Mouse (Mus musculus) lung, adult 18-20 months (tissue): ENCODE data around the gene Shc1.

ENCODE experiments used
- DNase-seq, 2 experiments: peaks; one replicate each; pipeline ENCODE4 v3.0.0; 2022; ENCODE audit warnings: mixed read lengths in 2 of 2

Shc1 gene

DNA sequence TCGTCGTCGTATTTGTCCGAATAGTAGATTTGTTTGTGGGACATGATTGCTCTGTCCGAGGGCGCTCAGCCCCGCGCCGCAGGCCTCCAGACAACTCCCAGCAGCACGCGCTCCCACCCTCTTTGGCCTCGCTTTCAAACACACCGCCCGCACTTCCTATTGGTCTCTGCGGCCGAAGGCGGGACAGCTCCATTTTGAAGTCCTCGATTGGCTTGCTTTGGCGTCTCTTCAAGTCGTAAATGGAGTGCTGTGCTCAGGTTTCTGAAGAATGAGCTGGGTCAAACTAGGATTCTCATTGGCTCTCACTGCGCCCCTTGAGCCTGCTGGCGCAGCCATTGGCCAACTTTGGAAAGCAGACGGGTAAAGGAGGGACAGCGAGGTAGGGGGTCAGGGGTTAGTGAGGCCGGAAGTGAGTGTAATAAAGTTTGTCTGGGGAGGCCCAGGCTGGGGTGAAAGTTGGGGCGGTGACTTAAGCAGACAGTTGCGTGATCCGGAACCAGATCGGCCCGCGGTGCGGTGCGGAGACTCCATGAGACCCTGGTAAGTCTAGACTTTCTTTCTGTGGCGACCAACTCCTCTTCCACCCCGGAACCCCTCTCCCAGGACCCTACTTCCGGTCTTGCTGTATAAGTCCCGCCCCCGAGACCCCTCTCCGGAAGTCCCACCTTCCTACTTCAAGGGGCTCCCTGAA lies at the start of gene Shc1, which contains the start of gene Cks1b:
Shc1 (plus strand) TSS at position 274 of the 691 bp plus-strand sequence.
Cks1b (minus strand) TSS at position 214 of the 691 bp plus-strand sequence.
- DNase-seq = peak; percentile 98

DNA sequence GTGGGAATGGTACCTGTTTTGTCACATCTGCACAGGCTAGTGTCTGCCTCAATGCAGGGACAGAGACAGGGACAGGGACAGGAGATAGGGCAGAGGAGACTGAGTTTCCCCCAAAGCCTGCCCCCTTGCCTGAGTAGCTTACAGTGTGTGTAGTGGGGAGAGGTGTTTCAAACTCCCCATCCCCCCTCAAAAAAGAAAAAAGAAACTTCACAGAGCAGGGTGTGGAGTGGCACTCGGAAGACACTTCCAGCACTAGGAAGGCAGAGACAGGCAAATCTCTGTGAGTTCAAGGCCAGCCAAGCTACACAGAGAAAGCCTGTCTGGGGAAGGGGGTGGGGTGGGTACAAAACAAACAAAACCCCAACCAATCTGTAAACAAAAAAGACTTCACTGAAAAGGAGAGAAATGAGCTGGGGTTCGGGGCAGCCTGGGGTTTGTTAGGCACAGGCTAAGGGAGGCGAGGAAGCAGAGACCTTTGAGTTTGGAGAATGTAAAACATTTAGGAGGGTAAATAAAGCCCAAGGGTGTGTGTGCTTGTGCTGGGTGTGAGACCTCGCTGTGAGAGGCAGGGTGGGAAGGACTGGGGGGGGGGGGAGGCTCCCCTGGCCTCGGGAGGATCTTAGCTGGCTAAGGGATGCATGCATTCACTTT lies 44.5 kb upstream of the Shc1 start:
- DNase-seq = no peak

DNA sequence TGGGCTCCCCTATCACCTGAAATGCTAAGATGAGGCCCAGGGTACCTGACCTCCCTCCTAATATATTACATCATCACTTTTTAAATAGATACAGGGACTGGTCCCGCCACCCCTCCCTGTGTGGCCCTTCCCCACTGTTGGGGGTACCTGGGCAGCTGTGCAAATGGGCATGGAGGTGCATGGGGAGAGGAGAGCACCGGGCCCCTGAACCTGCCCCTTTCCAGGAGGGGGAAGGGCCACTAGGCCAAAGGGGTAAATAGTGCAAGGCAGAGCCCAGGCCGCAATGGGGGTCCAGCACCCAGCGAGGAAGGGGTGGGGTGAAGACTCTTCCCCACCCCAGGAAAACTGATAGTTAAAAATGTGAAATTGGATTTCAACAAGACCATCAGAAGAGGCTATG lies 40.4 kb upstream of the Shc1 start:
- DNase-seq = no peak

DNA sequence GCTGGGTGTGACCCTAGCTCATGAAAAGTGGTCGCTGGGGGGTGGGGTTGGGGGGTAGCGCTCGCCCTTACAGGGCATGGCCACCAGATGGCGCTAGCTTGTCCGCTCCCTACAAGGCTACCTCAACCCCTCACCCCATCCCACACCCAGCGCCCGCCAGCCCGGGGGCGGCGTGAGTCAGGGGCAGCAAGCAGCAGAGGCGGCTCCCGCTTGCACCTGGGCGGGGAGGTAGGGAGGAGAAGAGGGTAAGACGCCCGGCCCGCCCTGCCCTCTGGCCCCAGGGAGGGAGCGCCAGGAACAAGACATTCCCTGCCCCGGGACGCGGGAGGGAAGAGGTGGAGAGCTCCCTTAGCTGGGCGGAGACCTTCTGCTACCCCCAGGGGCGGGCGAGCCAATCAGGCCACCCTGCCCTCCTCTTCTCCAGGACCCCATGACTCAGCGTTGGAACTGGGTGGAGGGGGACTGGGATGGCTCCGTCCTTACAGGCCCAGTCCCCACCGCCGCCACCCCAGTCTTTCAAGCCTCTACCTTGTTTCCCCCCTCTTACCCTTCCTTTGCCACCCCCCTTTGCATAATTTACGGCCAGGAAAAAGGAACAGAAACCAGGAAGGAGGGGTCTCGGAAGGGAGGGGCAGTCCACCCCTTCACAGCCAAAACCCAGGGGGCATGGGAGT lies 39.7 kb upstream of the Shc1 start:
- peak; percentile 80 to 86 for DNase-seq

DNA sequence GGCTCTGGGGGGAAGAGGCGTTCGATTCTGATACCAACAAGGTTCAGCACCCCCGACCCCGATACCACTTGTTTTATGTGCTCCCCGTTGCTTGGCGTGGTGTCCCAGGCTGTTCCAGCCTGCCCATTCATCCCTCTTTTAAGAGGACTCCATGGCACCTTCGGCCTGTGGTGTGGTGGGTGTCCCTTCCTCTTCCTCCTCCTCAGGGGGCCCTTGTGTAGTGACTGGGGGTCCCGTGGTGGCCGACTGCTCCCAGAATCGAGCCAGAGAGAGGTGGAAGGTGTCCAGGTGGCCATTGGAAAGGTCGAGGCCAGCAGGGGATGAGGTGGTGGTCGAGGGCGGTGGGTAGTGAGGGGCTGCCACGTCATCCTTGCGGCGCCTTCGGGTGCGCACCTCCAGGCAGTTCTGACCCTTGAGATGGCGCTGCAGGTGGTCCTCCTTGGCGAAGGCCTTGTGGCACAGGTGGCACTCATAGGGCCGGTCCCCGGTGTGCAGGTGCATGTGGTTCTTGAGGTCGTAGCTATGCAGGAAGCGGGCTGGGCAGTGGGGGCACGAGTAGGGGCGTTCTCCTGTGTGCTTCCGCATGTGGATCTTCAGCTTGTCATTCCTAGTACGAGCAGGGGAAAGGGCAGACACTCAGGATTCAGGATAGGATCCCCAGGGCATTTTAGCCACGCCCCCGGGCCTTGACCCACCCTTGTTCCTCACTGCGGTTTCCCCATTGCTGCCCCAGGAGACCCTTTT lies 38.7 kb upstream of the Shc1 start:
- no peak for DNase-seq

DNA sequence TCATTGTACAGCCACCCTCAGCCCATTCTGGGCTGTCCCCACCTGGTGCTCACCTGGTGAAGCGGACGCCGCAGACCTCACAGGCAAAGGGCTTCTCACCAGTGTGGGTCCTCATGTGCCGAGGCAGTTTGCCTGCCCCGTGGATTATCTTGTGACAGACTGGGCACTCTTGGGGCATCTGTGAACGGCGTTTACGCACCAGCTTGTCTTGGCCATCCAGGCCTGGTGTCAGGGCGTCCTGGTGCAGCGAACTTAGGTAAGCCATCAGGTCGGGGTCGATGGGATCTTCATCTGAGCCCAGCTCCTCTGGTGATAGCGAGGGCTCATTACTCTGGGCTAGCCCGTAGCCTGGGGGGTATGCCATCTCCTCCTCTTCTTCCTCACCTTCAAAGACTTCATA lies 38.0 kb upstream of the Shc1 start:
- no peak for DNase-seq

DNA sequence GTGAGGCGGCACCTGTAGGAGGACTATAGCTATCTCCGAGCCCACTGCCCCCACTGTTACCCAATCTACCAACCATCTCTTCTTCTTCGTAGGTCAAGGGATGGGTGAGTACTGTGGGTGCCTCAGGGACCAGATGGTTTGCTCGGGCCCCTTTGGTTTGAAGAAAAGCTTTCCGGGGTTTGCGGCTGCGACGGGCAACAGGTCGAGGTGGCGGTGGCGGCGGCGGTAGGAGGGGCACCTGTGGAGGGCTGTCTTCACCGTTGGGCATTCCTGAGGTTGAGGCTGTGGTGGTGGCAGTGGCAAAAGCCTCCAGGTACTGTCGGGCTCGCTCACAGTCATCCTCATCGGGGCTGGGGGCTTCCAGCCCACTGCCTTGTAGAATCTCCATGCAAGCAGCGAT lies 37.5 kb upstream of the Shc1 start:
- no peak for DNase-seq

DNA sequence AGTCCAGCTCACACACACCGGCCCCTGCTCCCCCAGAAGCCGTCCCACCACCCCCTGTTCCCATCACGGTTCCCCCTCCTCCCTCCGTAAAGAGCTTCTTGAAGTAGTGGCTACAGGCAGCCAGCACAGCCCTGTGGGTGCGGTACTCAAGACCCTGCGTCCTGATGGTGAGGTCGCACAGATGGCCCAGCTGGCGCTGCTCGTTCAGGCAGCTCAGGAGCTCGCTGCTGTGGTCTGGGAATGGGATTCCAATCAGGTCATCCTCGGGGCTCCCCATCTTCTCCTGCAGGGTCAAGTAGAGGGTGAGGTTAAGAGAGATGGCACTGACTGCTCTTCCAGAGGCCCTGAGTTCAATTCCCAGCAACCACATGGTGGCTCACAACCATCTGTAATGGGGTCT lies 37.0 kb upstream of the Shc1 start:
- no peak for DNase-seq

DNA sequence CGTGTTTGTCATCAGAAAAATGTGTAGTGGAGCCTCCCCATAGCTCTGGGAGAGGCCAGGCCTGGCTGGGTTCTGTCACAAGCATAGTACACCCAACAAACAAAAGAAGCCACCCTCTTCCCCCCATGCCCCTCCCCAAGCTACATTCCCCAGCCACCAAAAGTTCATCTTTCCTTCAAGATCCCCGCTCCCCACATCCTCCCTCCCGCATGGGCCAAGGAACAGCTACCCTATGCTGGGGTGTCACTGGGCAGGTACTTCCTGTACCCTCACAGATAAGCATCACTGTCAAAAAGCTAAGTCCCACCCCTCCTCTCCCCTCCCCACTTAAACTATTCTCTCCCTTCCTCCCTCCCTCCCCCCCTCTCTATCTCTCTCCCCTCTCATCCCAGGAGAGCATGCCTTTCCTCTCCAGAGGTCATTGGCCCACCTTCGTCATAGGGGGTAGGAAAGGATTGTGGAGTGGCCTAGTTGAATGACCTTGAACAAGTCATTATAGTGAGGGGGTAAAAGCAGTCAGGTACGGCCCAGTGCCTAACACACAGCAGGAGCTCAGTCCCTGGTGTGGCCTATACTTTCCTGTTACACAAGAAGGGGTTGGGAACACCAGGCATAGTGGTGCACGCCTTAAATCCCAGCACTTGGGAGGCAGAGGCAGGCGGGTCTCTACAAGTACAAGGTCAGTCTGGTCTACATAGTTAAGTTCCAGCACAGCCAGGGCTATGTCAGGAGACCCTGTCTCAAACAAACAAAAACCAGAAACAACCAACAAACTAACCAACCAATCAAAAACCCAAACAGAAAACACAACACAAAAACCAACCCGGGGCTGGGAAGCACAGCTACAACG lies 36.0 kb upstream of the Shc1 start:
- DNase-seq = no peak

DNA sequence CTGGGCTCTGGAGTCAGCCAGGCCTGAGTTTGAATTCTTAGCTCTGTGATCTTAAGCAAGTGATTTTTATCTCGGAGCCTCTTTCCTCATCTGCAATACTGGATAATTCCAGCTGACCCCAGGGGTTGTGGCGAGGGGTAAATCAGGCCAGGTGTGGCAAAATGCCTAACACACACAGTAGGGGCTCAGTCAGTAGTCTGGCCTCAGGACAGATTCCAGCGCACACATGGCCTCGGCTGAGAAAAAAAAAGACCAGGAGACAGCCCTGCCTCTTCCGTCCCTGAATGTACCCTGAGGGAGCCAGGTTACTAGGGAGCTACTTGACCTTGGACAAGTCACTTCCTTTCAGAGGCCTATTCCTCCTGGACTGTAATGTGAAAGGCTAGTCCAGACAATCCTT lies 35.3 kb upstream of the Shc1 start:
- no peak for DNase-seq

DNA sequence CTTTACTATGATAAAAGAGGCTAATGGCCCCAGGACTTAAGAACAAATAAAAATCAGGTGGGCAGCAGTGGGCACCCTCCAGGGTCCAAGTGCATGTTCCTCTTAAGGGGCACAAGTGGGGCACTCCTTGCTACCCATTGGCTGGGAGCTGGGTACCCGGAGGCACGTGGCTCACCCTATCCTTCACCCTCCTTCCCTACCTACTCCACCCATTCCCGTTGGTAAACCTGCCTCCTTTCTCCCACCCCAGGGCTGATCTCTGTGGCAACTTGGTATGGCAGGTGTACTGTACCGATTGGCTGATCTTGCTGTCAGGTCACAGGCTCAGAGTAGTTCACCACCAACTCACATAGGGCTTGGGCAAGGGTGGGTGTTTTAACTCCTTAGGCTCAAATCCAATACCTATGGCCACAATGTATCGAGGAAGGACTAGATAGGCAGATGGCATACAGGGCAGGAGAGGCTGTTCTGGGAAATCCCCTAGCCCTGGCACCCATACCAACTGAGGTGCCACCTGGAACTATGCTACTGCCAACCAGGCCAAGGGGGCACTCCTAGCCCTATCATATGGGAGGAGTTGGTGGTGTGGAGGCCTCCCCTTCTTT lies 34.5 kb upstream of the Shc1 start:
- DNase-seq = peak; percentile 49 to 65

DNA sequence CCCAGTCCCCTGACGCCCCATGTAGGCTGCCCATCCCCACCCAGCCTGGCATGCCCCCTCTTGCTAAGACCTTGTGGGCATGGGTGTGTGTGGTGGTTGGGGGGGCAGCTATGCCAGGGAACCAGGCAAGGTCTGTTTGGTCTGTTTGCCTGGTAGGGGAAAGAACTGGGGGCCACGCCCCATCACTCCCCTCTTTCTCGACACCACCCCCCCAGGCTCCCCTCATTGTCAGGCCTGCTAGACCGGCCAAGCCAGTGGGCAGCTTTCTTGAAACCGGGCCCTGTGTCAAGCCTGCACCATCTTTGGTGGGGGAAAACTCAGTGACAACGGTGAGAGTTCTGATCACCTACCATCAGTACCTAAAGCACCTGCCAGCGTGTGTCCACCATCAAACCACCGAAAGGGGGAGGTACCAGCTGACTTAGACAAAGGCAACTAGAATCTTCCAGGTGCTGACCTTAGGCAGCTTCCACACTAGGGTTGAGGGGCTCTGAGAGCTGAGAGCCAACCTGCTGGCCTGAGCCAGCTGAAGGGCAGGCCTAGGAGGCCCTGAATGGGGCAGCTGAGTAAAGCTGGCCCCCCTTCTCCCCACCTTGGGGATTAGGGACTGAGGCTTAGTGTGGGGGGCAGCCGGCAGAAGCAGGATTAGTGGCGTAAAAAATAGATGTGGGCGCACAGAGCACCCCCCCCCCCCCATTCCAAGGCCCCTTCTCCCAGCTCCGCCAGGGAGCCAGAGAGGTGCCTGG lies 33.7 kb upstream of the Shc1 start:
- peak; percentile 56 to 70 for DNase-seq

DNA sequence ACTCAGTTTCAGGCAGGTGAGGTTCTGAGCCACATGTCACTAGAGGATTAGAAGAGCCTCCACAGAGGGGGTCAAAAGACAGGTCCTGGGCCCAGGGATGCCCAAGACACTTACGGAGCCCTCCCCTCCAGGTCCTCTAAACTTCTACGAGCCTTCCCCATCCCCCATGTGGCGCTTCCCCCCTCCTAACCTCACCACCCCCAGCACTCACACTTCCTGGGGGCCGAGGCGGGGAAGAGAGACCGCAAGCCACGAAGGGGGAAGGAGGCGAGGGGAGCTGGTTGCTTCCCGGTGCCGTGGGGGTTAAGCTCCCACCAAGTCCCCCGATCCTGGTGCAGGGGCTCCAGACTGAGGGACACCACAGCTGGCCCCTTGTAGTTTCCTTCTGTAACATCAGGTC lies 32.8 kb upstream of the Shc1 start:
- no peak for DNase-seq

DNA sequence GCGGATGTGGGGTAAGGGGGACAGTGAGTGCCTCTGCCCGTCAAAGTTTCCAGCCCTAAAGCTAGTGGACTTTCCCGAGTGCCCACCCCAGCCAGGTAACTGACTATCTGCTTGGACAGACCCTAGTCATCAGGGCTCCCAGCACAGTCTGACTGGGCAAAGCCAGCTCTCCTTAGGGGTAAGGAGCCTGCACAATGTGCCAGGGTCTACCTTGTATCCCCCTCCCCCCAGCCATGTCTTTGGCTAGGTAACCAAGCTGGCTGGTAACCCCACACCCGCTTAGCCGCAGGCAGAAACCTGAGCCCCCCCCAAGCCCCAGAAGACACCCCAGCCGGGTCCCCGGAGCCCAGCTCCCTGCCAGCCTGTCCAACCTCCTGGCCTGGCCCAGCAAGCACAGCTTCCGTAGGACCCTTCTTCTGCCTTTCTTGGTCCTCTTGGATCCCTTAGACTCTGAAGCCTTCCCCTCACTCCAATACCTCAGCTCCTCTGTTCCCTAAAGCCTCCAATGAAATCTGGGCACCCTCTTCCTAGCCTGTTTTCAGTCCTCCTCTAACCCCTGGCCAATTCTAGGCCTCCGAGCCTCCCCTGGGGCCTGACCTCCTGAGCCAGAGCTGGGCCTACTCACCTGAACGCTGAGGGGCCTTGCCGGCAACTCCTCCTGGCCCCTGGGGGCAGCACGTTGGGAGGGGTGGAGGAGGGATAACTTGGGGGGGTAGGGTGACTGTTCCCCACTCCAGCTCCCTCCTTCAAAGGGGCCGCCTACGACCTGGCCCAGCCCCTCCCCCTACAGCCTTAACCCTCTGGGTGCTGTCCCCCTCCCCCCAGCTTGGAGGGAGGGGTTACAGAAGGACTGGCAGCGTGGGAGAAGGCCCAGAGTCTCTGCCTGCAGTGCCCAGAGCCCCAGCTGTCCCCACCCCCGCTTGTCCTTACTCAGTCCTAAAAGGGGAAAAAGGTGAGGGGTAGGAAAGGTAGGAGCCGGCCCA lies 31.5 kb upstream of the Shc1 start:
- no peak for DNase-seq

DNA sequence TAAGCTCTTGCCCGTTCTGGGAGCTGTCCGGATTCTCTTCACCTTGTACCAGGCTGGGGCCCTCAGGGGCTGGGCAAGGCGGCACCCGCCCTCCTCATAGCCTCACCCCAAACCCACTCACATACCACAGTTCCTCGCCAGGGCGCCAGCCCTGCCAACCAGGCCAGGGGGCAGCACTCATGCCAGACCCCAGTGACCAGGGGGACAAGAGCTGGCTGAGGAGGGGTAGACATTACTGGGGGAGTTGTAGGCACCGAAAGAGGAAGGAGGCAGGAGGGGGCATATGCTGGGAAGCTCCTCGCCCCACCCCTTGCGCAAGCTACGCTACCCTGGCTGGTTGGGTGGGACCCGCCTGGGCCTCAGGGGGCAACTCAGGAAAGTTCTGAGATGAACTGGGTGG lies 30.6 kb upstream of the Shc1 start:
- DNase-seq = peak; percentile 51 to 53

DNA sequence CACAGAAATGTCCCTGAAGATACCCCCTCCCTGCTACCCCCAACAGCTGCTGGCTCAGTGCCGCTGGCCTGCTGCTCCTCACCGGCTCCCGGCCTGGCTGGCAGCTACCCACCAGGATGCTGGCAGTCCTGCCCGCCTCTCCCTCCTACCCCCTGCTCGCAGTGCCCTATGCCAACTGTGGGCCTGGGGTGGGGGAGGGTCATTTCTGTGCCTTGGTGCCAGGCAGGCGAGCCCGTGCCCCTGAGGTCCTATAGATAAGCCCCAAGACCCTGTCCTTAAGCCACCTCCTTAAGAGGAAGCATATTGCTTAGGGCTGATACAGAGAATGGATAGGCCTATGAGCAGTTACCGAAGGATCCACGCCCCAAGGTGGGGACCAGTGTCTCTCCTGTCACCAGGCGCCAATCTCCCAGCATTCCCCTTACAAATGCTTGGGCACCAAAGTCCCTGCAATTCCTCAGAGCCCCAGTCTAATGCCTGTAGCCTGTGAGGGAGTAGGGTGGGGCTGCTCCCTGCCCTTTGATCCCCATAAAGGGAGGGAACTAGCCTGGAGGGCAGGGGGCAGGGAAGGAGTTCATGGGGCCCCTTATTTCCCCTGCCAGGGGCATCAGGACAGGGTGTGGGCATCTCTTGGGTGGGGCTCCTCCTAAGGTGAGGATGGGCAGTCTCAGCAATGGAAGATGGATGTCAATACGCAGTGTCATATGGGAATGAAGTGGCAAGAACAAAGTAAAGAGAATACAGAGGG lies 29.9 kb upstream of the Shc1 start:
- peak; percentile 47 to 48 for DNase-seq

DNA sequence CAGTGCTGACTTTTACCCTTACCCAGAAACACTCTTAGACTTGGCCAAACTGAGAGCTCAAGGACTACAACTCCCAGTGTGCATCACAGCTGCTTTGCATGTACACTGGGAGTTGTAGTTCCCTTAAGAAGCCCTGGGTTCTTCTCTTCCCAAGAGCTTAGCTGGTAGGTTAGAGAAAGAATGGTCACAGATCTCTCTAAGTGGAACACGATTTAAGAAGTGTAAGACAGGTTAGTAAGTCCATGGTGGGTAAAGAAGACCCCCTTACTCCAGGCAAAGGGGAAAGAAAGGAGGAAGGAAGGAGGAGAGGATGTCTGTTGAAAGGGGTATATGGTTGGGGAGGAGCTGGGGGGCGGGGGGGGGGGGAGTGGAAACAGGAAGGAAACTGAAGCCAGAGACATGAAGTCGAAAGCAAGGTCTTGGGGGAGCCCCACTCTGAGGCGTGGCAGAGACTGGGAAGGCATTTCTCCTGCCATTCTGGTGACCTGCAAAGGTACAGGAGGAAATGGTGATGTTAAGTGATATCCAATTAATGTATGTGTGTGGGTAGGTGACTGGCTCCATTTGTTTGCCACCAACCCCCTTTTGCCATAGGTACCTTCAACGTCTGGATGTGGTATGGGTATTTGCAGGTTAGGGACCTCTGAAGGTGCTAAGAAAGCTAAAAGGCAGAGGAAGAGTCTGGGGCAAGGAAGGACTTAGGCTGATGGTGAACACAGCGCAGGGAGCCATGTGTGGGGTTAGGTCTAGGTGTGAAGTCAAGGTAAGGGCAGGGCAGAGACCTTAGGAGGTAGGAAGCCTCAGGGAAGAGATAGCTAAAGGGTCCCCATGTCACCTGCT lies 29.1 kb upstream of the Shc1 start:
- peak in 1 of 2 experiments; percentile 40 for DNase-seq

DNA sequence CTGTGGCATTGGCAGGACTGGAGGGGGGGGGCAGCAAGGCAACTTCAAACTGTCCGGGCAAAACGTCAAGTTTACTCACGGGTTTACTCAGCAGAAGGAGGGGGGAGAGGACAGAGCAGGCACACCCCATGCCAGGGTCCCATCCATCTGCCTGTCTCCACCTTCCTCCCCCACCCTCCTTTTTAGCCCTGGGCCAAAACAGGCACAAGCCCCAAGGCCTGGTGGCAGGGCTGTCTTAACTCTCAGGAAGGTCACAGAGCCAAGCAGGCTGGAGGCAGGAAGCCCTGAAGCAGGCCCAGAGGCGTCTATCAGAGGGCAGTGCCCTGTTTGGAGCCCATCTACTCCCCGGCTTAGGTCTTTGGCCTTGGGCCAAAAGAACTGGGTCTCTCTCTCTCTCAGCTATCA lies 28.1 kb upstream of the Shc1 start:
- DNase-seq = peak; percentile 51 to 58
